Comparison of ENCODE assay signal across 25 mouse cellular contexts in genomic region chr14:55651528-55651927, GRCm38 (mm10). TPM values are rescaled to one million over a fixed set of nuclear protein-coding genes. Genes with fewer than 3 reads are reported as not detected.
DNase-seq lines count a peak whose midpoint lies in the region; ATAC-seq and TF ChIP-seq lines count a peak whose summit lies in the region.
"Had no signal": no experiment of that assay in that cellular context is flagged by ENCODE, and none has a peak within 500 bp of the region (broad histone marks: within the 10 kb centered on the region; RNA-seq: fewer than 3 reads in every experiment).

No protein-coding gene starts in this region.

- 79% methylated on average over 7 of the region's 7 CpGs for WGBS in liver, embryonic 11.5 days
- WGBS in liver, embryonic 12.5 days (ENCODE audit: insufficient replicate concordance), result 77% methylated on average over 7 of the region's 7 CpGs
- 65% methylated on average over 7 of the region's 7 CpGs for WGBS in thymus, adult 2 months

- no peak overlapping the region for H3K4me3 ChIP-seq in liver, embryonic 11.5 days (ENCODE audit: low read depth, low read length)
- H3K4me3 ChIP-seq in liver, embryonic 12.5 days, result no peak overlapping the region
- no peak overlapping the region for H3K4me3 ChIP-seq in thymus, adult 2 months (ENCODE audit: control insufficient read depth, insufficient read depth, low read length)
- H3K4me3 ChIP-seq: embryonic facial prominence, embryonic 12.5 days; embryonic facial prominence, embryonic 15.5 days; heart, adult 2 months; hindbrain, embryonic 12.5 days; hindbrain, embryonic 15.5 days had no signal

- H3K9me3 ChIP-seq in liver, embryonic 11.5 days (ENCODE audit: control insufficient read depth, low read length), result no peaks in the 10 kb centered on the region
- H3K9me3 ChIP-seq in liver, embryonic 12.5 days (replicated peaks), result no peaks in the 10 kb centered on the region
- H3K9me3 ChIP-seq: embryonic facial prominence, embryonic 12.5 days; embryonic facial prominence, embryonic 15.5 days; G1E; hindbrain, embryonic 12.5 days; hindbrain, embryonic 15.5 days had no signal

- H3K27me3 ChIP-seq in liver, embryonic 11.5 days (replicated peaks; ENCODE audit: control insufficient read depth, insufficient read depth, low read length), result no peaks in the 10 kb centered on the region
- H3K27me3 ChIP-seq in liver, embryonic 12.5 days (replicated peaks), result no peaks in the 10 kb centered on the region; the same call in none of the 2 replicates
- no peaks in the 10 kb centered on the region for H3K27me3 ChIP-seq in thymus, adult 2 months (ENCODE audit: control insufficient read depth, insufficient read depth, low read length)
- H3K27me3 ChIP-seq: CH12.LX; embryonic facial prominence, embryonic 12.5 days; embryonic facial prominence, embryonic 15.5 days; hindbrain, embryonic 12.5 days; hindbrain, embryonic 15.5 days; Patski had no signal

- peaks cover under 1% of the 10 kb centered on the region; the same call in 1 of the 2 replicates for H3K4me1 ChIP-seq in liver, embryonic 11.5 days (replicated peaks; ENCODE audit: control insufficient read depth, insufficient read depth, low read length)
- peaks cover 2% of the 10 kb centered on the region for H3K4me1 ChIP-seq in liver, embryonic 12.5 days
- H3K4me1 ChIP-seq in thymus, adult 2 months (replicated peaks; ENCODE audit: control insufficient read depth, insufficient read depth, low read length), result peaks cover 11% of the 10 kb centered on the region
- H3K4me1 ChIP-seq: embryonic facial prominence, embryonic 12.5 days; hindbrain, embryonic 12.5 days; hindbrain, embryonic 15.5 days had no signal

- H3K9ac ChIP-seq in liver, embryonic 11.5 days (ENCODE audit: low read depth, low read length), result peak overlapping the region; percentile 30; the same call in 1 of the 2 replicates
- H3K9ac ChIP-seq in liver, embryonic 12.5 days, result no peak overlapping the region
- H3K9ac ChIP-seq: embryonic facial prominence, embryonic 12.5 days; embryonic facial prominence, embryonic 15.5 days; forebrain, postnatal 0 days; hindbrain, embryonic 12.5 days; hindbrain, embryonic 15.5 days had no signal

- no peak overlapping the region for H3K4me2 ChIP-seq in liver, embryonic 11.5 days
- no peak overlapping the region for H3K4me2 ChIP-seq in liver, embryonic 12.5 days
- H3K4me2 ChIP-seq: embryonic facial prominence, embryonic 12.5 days; embryonic facial prominence, embryonic 15.5 days; heart, embryonic 11.5 days; hindbrain, embryonic 12.5 days; hindbrain, embryonic 15.5 days had no signal

- no peak for TF ChIP-seq CTCF in thymus, adult 2 months (IDR thresholded peaks at IDR 0.05; ENCODE audit: borderline replicate concordance, control insufficient read depth, extremely low read depth, insufficient read depth, low read length, poor library complexity)

- DNase-seq in liver, embryonic 11.5 days (ENCODE audit: low spot score), result no peak
- peak; percentile 37 for DNase-seq in thymus, adult 2 months
- peak; percentile 52 to 53 for DNase-seq in thymus, postnatal 10 days (ENCODE audit: low spot score in 2 of 2)
- peak; percentile 32 to 59 for DNase-seq in thymus, postnatal 36 days
- no peak for DNase-seq in cerebellum, adult 8-10 months
- DNase-seq in urinary bladder, adult 18-20 months (ENCODE audit: low spot score in 2 of 2), result no peak
- DNase-seq: adrenal gland, postnatal 10 days; adrenal gland, postnatal 36 days; B cell, adult 2 months; cerebellum, adult 18-20 months; cerebellum, adult 9-11 months; cerebellum, postnatal 25 days; forebrain, postnatal 0 days; gastrocnemius, postnatal 25 days; heart, adult 2 months had no signal

- peaks cover under 1% of the 10 kb centered on the region; the same call in 1 of the 2 replicates for H3K36me3 ChIP-seq in liver, embryonic 11.5 days (ENCODE audit: control insufficient read depth, insufficient read depth, low read length)
- H3K36me3 ChIP-seq in liver, embryonic 12.5 days, result peaks cover 8% of the 10 kb centered on the region
- no peaks in the 10 kb centered on the region for H3K36me3 ChIP-seq in thymus, adult 2 months (ENCODE audit: control insufficient read depth, insufficient read depth, low read length)
- H3K36me3 ChIP-seq: hindbrain, embryonic 15.5 days had no signal

- no peak for TF ChIP-seq POLR2A in thymus, adult 2 months (IDR thresholded peaks at IDR 0.05; ENCODE audit: control insufficient read depth, extremely low read depth, insufficient read depth, low read length, poor library complexity)

- H3K27ac ChIP-seq in liver, embryonic 11.5 days (ENCODE audit: low read depth, low read length), result no peak overlapping the region; the same call in 1 of the 2 replicates
- H3K27ac ChIP-seq in liver, embryonic 12.5 days, result no peak overlapping the region
- no peak overlapping the region for H3K27ac ChIP-seq in thymus, adult 2 months (ENCODE audit: control insufficient read depth, insufficient read depth, low read length)
- H3K27ac ChIP-seq: embryonic facial prominence, embryonic 12.5 days; embryonic facial prominence, embryonic 15.5 days; heart, adult 2 months; hindbrain, embryonic 12.5 days; hindbrain, embryonic 15.5 days had no signal

- ATAC-seq in liver, embryonic 11.5 days (replicated peaks; ENCODE audit: low FRiP score), result no peak
- ATAC-seq in liver, embryonic 12.5 days, result no peak
- ATAC-seq: forebrain, embryonic 14.5 days; forebrain, postnatal 0 days; Patski had no signal

RNA-seq across cellular contexts. Expression of gene Tssk4, which starts 1.5 kb away (rescaled TPM):
- 0.47 and 0.49 TPM in 2 replicates for polyA plus RNA-seq in liver, embryonic 11.5 days (2014; fragmentation: Nextera tagmentation; extraction: Ambion mirVana)
- polyA plus RNA-seq in liver, embryonic 12.5 days (2016; fragmentation: Nextera tagmentation; extraction: Ambion mirVana), result 0.18 and 0.30 TPM in 2 replicates
- polyA plus RNA-seq in thymus, adult 2 months (2012; rRNA removed), result 2.2 and 2.6 TPM in 2 replicates

RNA-seq across cellular contexts. Expression of gene Tm9sf1, which starts 7.9 kb away (rescaled TPM):
- polyA plus RNA-seq in liver, embryonic 11.5 days (2014; fragmentation: Nextera tagmentation; extraction: Ambion mirVana), result 79.8 and 83.8 TPM in 2 replicates
- 64.9 and 69.7 TPM in 2 replicates for polyA plus RNA-seq in liver, embryonic 12.5 days (2016; fragmentation: Nextera tagmentation; extraction: Ambion mirVana)
- polyA plus RNA-seq in thymus, adult 2 months (2012; rRNA removed), result 98.1 and 102 TPM in 2 replicates

RNA-seq across cellular contexts. Expression of gene Mdp1, which starts 8.8 kb away (rescaled TPM):
- polyA plus RNA-seq in liver, embryonic 11.5 days (2014; fragmentation: Nextera tagmentation; extraction: Ambion mirVana), result 40.2 and 43.8 TPM in 2 replicates
- polyA plus RNA-seq in liver, embryonic 12.5 days (2016; fragmentation: Nextera tagmentation; extraction: Ambion mirVana), result 27.5 and 28.1 TPM in 2 replicates
- polyA plus RNA-seq in thymus, adult 2 months (2012; rRNA removed), result 34.7 and 45.8 TPM in 2 replicates

RNA-seq across cellular contexts. Expression of gene Gm49378, which starts 13.8 kb away (rescaled TPM):
- polyA plus RNA-seq in liver, embryonic 11.5 days (2014; fragmentation: Nextera tagmentation; extraction: Ambion mirVana), result 2.7 and 2.8 TPM in 2 replicates
- 1.8 and 2.8 TPM in 2 replicates for polyA plus RNA-seq in liver, embryonic 12.5 days (2016; fragmentation: Nextera tagmentation; extraction: Ambion mirVana)
- 10.2 and 10.9 TPM in 2 replicates for polyA plus RNA-seq in thymus, adult 2 months (2012; rRNA removed)

RNA-seq across cellular contexts. Expression of gene Ipo4, which starts 15.8 kb away (rescaled TPM):
- 90.1 and 92.1 TPM in 2 replicates for polyA plus RNA-seq in liver, embryonic 11.5 days (2014; fragmentation: Nextera tagmentation; extraction: Ambion mirVana)
- 46.0 and 48.8 TPM in 2 replicates for polyA plus RNA-seq in liver, embryonic 12.5 days (2016; fragmentation: Nextera tagmentation; extraction: Ambion mirVana)
- 68.1 and 71.6 TPM in 2 replicates for polyA plus RNA-seq in thymus, adult 2 months (2012; rRNA removed)

Comparison
In these comparisons a context has a peak if more than half of its experiments do, and no peak if none do; other contexts are left out.
1. DNase-seq: peak in thymus, adult 2 months (single experiment), thymus, postnatal 10 days (2 of 2) and thymus, postnatal 36 days (2 of 2); none in liver, embryonic 11.5 days (single experiment), cerebellum, adult 8-10 months (single experiment) and urinary bladder, adult 18-20 months (0 of 2).